Mouse (Mus musculus) CH12.LX (cell line): ENCODE measurements around the gene Casp3. TPM values are rescaled to one million over a fixed set of nuclear protein-coding genes. Genes with fewer than 3 reads are reported as not detected.

ENCODE experiments used
- DNase-seq: peaks from one replicate; pipeline ENCODE4 v3.0.0-alpha.2; 2013; ENCODE audit errors: extremely low read depth
- H3K27ac ChIP-seq: 2 replicates; pipeline ENCODE4 v1.5.1; 2012; ENCODE audit warnings: low read depth, mild to moderate bottlenecking, control low read depth, moderate library complexity; ENCODE audit not compliant: insufficient read depth
- H3K27me3 ChIP-seq: replicated peaks from 2 replicates; pipeline ENCODE3; 2012; ENCODE audit warnings: inconsistent platforms
- H3K36me3 ChIP-seq, 2 experiments: replicated peaks in 1 of 2; 2 replicates each; pipeline versions ENCODE3 to v1.6.1; 2012; ENCODE audit warnings: inconsistent platforms in 1 of 2, low read length in 1 of 2, mild to moderate bottlenecking in 1 of 2, mixed read lengths in 1 of 2, moderate library complexity in 1 of 2; ENCODE audit not compliant: control insufficient read depth in 1 of 2, insufficient read depth in 1 of 2
- H3K4me1 ChIP-seq, 2 experiments: 2 replicates each; pipeline ENCODE4 v1.6.1; 2012; ENCODE audit warnings: inconsistent platforms in 1 of 2, moderate library complexity in 1 of 2; ENCODE audit not compliant: insufficient read depth in 2 of 2, control insufficient read depth in 1 of 2
- H3K4me2 ChIP-seq: 2 replicates; pipeline ENCODE4 v1.6.1; 2012; ENCODE audit warnings: low read depth, mild to moderate bottlenecking, control low read depth; ENCODE audit not compliant: poor library complexity, insufficient read depth, severe bottlenecking
- H3K4me3 ChIP-seq, 3 experiments: fragments of 150-350 bp in 1 of 3; sonication (generic) in 1 of 3; replicated peaks in 1 of 3; 2 replicates each; pipeline versions ENCODE3 to v1.5.1; 2011 to 2012; ENCODE audit warnings: low read depth in 2 of 3, low read length in 2 of 3, mild to moderate bottlenecking in 2 of 3, moderate library complexity in 2 of 3, control low read depth in 1 of 3, improper control_type of control experiment in 1 of 3, inconsistent platforms in 1 of 3, mixed read lengths in 1 of 3; ENCODE audit not compliant: poor library complexity in 1 of 3
- H3K79me2 ChIP-seq: replicated peaks from 2 replicates; pipeline ENCODE4 v1.6.1; 2012; ENCODE audit warnings: mild to moderate bottlenecking, moderate library complexity; ENCODE audit not compliant: control insufficient read depth, poor library complexity, insufficient read depth, severe bottlenecking; ENCODE audit errors: extremely low read depth
- H3K9ac ChIP-seq: 2 replicates; pipeline ENCODE4 v1.6.1; 2012; ENCODE audit warnings: low read depth, mild to moderate bottlenecking, control low read depth, moderate library complexity; ENCODE audit not compliant: insufficient read depth
- H3K9me3 ChIP-seq: replicated peaks from 2 replicates; pipeline ENCODE3; 2012; ENCODE audit warnings: low read length, inconsistent platforms, mixed read lengths
- CHD1 ChIP-seq: IDR thresholded peaks from 2 replicates; pipeline ENCODE4 v1.6.1; 2012; ENCODE audit warnings: low read depth, low read length, improper control_type of control experiment, inconsistent platforms
- ELF1 ChIP-seq: IDR thresholded peaks from 2 replicates; pipeline ENCODE4 v1.6.1; 2014; ENCODE audit warnings: low read depth, mild to moderate bottlenecking, inconsistent platforms, low read length, improper control_type of control experiment
- EP300 ChIP-seq: IDR thresholded peaks from 2 replicates; pipeline ENCODE4 v1.6.1; 2011; ENCODE audit warnings: low read length, improper control_type of control experiment
- ETS1 ChIP-seq: conservative IDR thresholded peaks from 2 replicates; pipeline ENCODE4 v1.6.1; 2012; ENCODE audit warnings: low read depth, mild to moderate bottlenecking, inconsistent platforms, low read length, improper control_type of control experiment, moderate library complexity
- HCFC1 ChIP-seq: IDR thresholded peaks from 2 replicates; pipeline ENCODE4 v1.6.1; 2012; ENCODE audit warnings: low read depth, mild to moderate bottlenecking, inconsistent platforms, low read length, improper control_type of control experiment
- JUN ChIP-seq: IDR thresholded peaks from 2 replicates; pipeline ENCODE4 v1.6.1; 2011; ENCODE audit warnings: low read depth, mild to moderate bottlenecking, low read length, improper control_type of control experiment, moderate library complexity; ENCODE audit not compliant: insufficient read depth
- JUND ChIP-seq: conservative IDR thresholded peaks from 2 replicates; pipeline ENCODE4 v1.6.1; 2011; ENCODE audit warnings: low read depth, low read length, improper control_type of control experiment
- KAT2A ChIP-seq: IDR thresholded peaks from 2 replicates; pipeline ENCODE4 v1.6.1; 2012; ENCODE audit warnings: low read length, improper control_type of control experiment, inconsistent platforms; ENCODE audit not compliant: insufficient replicate concordance
- MAX ChIP-seq: IDR thresholded peaks from 2 replicates; pipeline ENCODE4 v1.6.1; 2011; ENCODE audit warnings: low read length, improper control_type of control experiment
- MAZ ChIP-seq: IDR thresholded peaks from 2 replicates; pipeline ENCODE4 v1.6.1; 2012; ENCODE audit warnings: low read depth, mild to moderate bottlenecking, inconsistent platforms, low read length, improper control_type of control experiment, moderate library complexity
- MYC ChIP-seq: IDR thresholded peaks from 2 replicates; pipeline ENCODE4 v1.6.1; 2011; ENCODE audit warnings: low read depth, mild to moderate bottlenecking, improper control_type of control experiment, low read length
- NELFE ChIP-seq: IDR thresholded peaks from 2 replicates; pipeline ENCODE4 v1.6.1; 2011; ENCODE audit warnings: low read depth, low read length, improper control_type of control experiment
- TBP ChIP-seq: conservative IDR thresholded peaks from 2 replicates; pipeline ENCODE4 v1.6.1; 2011; ENCODE audit warnings: low read depth, low read length, improper control_type of control experiment
- USF2 ChIP-seq: conservative IDR thresholded peaks from 2 replicates; pipeline ENCODE4 v1.6.1; 2011; ENCODE audit warnings: low read depth, low read length, improper control_type of control experiment
- dilution Hi-C: fragments of 300-500 bp; cut with MboI; formaldehyde crosslinking; loops from 2 replicates; pipeline ENCODE4 v1.14.3; 2020; ENCODE audit warnings: low sequenced_read_pairs; ENCODE audit not compliant: extremely low pct_unique_long_range_greater_than_20kb, extremely low pct_ligation_motif_present
- in situ Hi-C: fragments of 300-500 bp; cut with MboI; formaldehyde crosslinking; loops from 3 replicates; pipeline ENCODE4 v1.14.3; 2019; ENCODE audit warnings: low sequenced_read_pairs, low pct_ligation_motif_present, low pct_unique_long_range_greater_than_20kb, mixed read lengths
- polyA plus RNA-seq: library from polyadenylated mRNA; unstranded; fragments of >175 nt; gene quantifications from 2 replicates; pipeline ENCODE4 v1.2.1, GENCODE M21; 2012; ENCODE audit warnings: low read depth; ENCODE audit not compliant: insufficient read length
- total RNA-seq, 2 experiments: library from RNA; depleted of rRNA; stranded (reverse); fragments of 300-350 nt in 1 of 2; fragments of >200 nt in 1 of 2; gene quantifications; 2 replicates each; pipeline ENCODE4 v1.2.3; 2012 to 2014

Gene Casp3
- total and polyA plus RNA-seq, 3 experiments, result 43.7 to 105 (median 70.0) TPM

- H3K27ac ChIP-seq, result no peak overlapping the region
These were observed 18.3 kb upstream of the Casp3 start for GRCm38 (mm10) chr8:46598753-46599152.

GRCm38 (mm10) chr8:46599314-46599904, 17.7 kb upstream of the Casp3 start:
- TF ChIP-seq USF2, result no peak
- no peak for TF ChIP-seq MAZ
- TF ChIP-seq KAT2A, result no peak
- no peak for TF ChIP-seq MYC
- no peak for TF ChIP-seq MAX
- TF ChIP-seq EP300, result no peak
- peaks cover 13 to 20% of the 10 kb centered on the region in 2 experiments for H3K4me1 ChIP-seq
- H3K9ac ChIP-seq, result no peak overlapping the region
- no peaks in the 10 kb centered on the region for H3K27me3 ChIP-seq
- H3K79me2 ChIP-seq, result no peaks in the 10 kb centered on the region
- in situ Hi-C loops (no loop called here), dilution Hi-C loops (no loop called here)
- H3K9me3 ChIP-seq, result no peaks in the 10 kb centered on the region
- DNase-seq, result no peak
- no peak overlapping the region for H3K4me3 ChIP-seq
- H3K4me2 ChIP-seq, result no peak overlapping the region
- H3K27ac ChIP-seq, result no peak overlapping the region
- H3K36me3 ChIP-seq, result peaks cover 14 to 54% of the 10 kb centered on the region in 2 experiments

More at GRCm38 (mm10) chr8:46598753-46599152, 18.3 kb upstream of the Casp3 start:
- Histone ChIP-seq H3K79me2 (no peaks in the 10 kb centered on the region), H3K4me3 (no peak overlapping the region), H3K9me3 (no peaks in the 10 kb centered on the region), H3K4me1 (peaks cover 13 to 20% of the 10 kb centered on the region in 2 experiments), H3K27me3 (no peaks in the 10 kb centered on the region), H3K36me3 (peaks cover 17 to 57% of the 10 kb centered on the region in 2 experiments), H3K9ac (no peak overlapping the region), H3K4me2 (no peak overlapping the region)
- dilution Hi-C loops (no loop called here), in situ Hi-C loops (no loop called here)
- no peak for DNase-seq
- no peak for TF ChIP-seq HCFC1
- TF ChIP-seq CHD1, result no peak
- TF ChIP-seq JUND, result no peak
- no peak for TF ChIP-seq TBP
- TF ChIP-seq ETS1, result no peak
- no peak for TF ChIP-seq NELFE
- TF ChIP-seq JUN, result no peak
- TF ChIP-seq USF2, result no peak
- no peak for TF ChIP-seq MAX
- no peak for TF ChIP-seq ELF1
- TF ChIP-seq MAZ, result no peak
